Mouse (Mus musculus) embryonic facial prominence, embryonic 14.5 days (tissue): ENCODE results near the gene Gm5460. TPM values are rescaled to one million over a fixed set of nuclear protein-coding genes. Genes with fewer than 3 reads are reported as not detected.

Experiments
- ATAC-seq: fragments of 200-750 bp; cut with Nextera tagmentation; 2 replicates; pipeline ENCODE4 v1.8.0; 2017; ENCODE audit warnings: low read depth, moderate number of reproducible peaks, moderate TSS enrichment
- DNase-seq: peaks from one replicate; pipeline ENCODE4 v3.0.0-alpha.2; 2015; ENCODE audit warnings: low spot score
- H3K27ac ChIP-seq: fragments of 300-500 bp; sonication (generic); replicated peaks from 2 replicates; pipeline ENCODE4 v1.5.1; 2014; ENCODE audit warnings: low read depth, mild to moderate bottlenecking, low read length, moderate library complexity
- H3K27me3 ChIP-seq: fragments of 300-500 bp; sonication (generic); replicated peaks from 2 replicates; pipeline ENCODE4 v1.6.1; 2014; ENCODE audit warnings: low read length; ENCODE audit not compliant: control insufficient read depth, insufficient read depth
- H3K36me3 ChIP-seq: fragments of 300-500 bp; sonication (generic); 2 replicates; pipeline ENCODE4 v1.6.1; 2014; ENCODE audit warnings: low read length, mixed read lengths; ENCODE audit not compliant: control insufficient read depth, insufficient read depth
- H3K4me1 ChIP-seq: fragments of 300-500 bp; sonication (generic); 2 replicates; pipeline ENCODE4 v1.6.1; 2014; ENCODE audit warnings: antibody characterized with exemption, low read length; ENCODE audit not compliant: control insufficient read depth, insufficient read depth
- H3K4me2 ChIP-seq: fragments of 300-500 bp; sonication (generic); 2 replicates; pipeline ENCODE4 v1.6.1; 2014; ENCODE audit warnings: low read depth, mild to moderate bottlenecking, low read length, moderate library complexity, mixed read lengths
- H3K4me3 ChIP-seq: fragments of 300-500 bp; sonication (generic); 2 replicates; pipeline ENCODE4 v1.5.1; 2014; ENCODE audit warnings: low read depth, mild to moderate bottlenecking, low read length
- H3K9ac ChIP-seq: fragments of 300-500 bp; sonication (generic); 2 replicates; pipeline ENCODE4 v1.6.1; 2014; ENCODE audit warnings: low read depth, mild to moderate bottlenecking, low read length, moderate library complexity, mixed read lengths
- H3K9me3 ChIP-seq: fragments of 300-500 bp; sonication (generic); 2 replicates; pipeline ENCODE4 v1.6.1; 2016; ENCODE audit warnings: low read length; ENCODE audit not compliant: control insufficient read depth
- WGBS: fragments of 180-500 bp; shearing (Covaris S2); extraction: QIAGEN DNeasy Blood & Tissue Kit; methylation state at CpG from one replicate; pipeline ENCODE4 v1.1.7; 2014; 5-methylcytosine and 5-hydroxymethylcytosine counted together
- polyA plus RNA-seq: library from polyadenylated mRNA; unstranded; fragments of >200 nt; fragmentation: Nextera tagmentation; extraction: Ambion mirVana; gene quantifications from 2 replicates; pipeline ENCODE4 v1.2.1, GENCODE M21; 2014

Gene Gm5460
- polyA plus RNA-seq, 1 experiment from 2014 or later: not detected

DNA sequence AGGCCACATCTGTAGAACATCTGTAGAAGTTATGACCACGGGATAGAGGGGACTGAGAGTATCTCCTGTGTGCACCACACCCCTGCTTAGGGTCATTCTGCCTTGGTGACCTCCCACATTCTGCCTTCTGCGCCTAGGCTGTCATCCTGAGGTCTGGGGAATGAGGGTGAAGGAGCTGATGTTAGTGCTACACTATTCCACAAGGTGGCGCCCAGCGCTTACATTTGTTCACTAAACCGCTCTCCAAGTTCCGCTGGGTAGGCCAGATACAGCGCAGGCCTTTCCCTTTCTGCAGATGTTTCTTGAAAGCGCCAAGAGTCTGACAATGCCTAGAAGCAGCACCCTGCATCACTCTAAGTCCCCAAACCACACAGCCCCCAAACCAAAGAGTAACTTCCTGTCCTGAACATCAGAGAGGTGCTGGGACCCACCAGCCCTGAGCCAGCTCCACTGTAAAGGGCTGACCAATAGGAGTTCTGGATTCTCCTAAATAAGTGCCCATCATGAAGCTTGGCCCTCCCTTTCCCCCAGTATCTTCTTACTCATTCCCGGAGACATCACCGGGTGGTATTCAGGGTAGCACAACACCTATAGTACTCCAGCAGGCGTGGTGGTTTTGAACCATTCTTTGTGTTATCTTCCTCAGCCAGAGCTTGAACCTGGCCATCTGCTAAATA, 63.9 kb downstream of the Gm5460 start:
- peak; percentile 87 for ATAC-seq

DNA sequence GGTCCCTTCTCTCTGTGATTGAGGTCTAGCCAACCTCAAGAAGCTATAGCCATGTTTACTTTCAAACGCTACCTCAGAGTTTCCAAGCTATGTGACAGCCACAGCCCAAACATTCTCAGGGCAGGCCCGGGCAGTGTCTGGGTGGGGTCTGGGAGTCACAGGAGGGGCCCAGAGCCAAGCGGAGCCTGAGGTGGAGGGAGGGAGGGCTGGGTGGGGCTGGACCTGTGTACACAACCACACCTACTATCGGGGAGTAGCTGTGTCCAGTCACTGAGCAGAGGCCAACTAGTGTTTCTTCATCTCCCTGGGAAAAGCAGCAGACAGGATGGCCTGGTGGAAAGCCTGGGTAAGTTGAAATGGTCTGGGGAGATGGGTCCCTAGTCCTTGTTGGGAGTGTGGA, 69.2 kb downstream of the Gm5460 start, which contains the start of gene Anxa8:
Gene Anxa8 (plus strand): TSS at position 251 of the 400 bp plus-strand sequence.
- H3K27me3 ChIP-seq: no peaks in the 10 kb centered on the region
- H3K4me1 ChIP-seq: no peaks in the 10 kb centered on the region
- no peaks in the 10 kb centered on the region for H3K9me3 ChIP-seq
- ATAC-seq (peak; percentile 69; the same call in 1 of the 2 replicates), DNase-seq (peak; percentile 38)
- H3K27ac ChIP-seq: no peak within 1 kb of the TSS
- H3K36me3 ChIP-seq: no peaks in the 10 kb centered on the region
- H3K9ac ChIP-seq: 0 out of 2 replicates have a peak within 1 kb of the TSS, but pooled peaks have one; percentile 3
- WGBS: 60% methylated on average over 4 of the region's 4 CpGs
- peak within 1 kb of the TSS; percentile 18; the same call in 1 of the 2 replicates for H3K4me2 ChIP-seq
- peak within 1 kb of the TSS; percentile 2; the same call in 1 of the 2 replicates for H3K4me3 ChIP-seq

More for the DNA sequence above, 63.9 kb downstream of the Gm5460 start:
- Histone ChIP-seq H3K27ac (no peak overlapping the region), H3K4me3 (no peak overlapping the region), H3K36me3 (no peaks in the 10 kb centered on the region), H3K4me2 (0 out of 2 replicates have a peak overlapping the region, but pooled peaks have one; percentile 2), H3K9me3 (no peaks in the 10 kb centered on the region), H3K4me1 (no peaks in the 10 kb centered on the region), H3K27me3 (no peaks in the 10 kb centered on the region), H3K9ac (no peak overlapping the region)
- 7% methylated on average over 11 of the region's 11 CpGs for WGBS
- peak; percentile 94 for DNase-seq

DNA sequence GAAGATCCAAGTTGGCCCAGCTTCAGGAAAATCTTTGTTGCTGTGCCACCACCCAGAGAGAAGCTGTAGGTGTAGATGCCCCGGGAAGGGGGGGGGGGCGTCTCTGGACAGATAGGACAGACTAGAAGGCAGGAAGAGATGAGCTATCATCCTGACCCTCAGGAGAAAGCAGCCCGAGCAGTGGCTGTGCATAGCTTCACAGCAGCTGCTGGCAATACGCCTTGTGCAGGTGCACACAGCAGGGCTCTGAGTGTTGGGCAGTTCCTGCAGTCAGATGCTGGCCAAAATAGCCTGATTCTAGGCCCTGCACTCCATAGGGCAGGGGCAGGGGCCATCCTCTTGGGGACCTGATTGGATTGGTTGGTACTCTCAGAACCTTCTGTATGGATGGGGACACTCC, 70.2 kb downstream of the Gm5460 start:
- H3K27ac ChIP-seq: no peak overlapping the region
- H3K4me1 ChIP-seq: no peaks in the 10 kb centered on the region
- WGBS: 63% methylated on average over 3 of the region's 4 CpGs
- H3K36me3 ChIP-seq: no peaks in the 10 kb centered on the region
- peak overlapping the region; percentile 18; the same call in 1 of the 2 replicates for H3K4me2 ChIP-seq
- no peak overlapping the region for H3K4me3 ChIP-seq
- H3K9me3 ChIP-seq: no peaks in the 10 kb centered on the region
- H3K27me3 ChIP-seq: no peaks in the 10 kb centered on the region
- H3K9ac ChIP-seq: no peak overlapping the region
- ATAC-seq (no peak), DNase-seq (no peak)

DNA sequence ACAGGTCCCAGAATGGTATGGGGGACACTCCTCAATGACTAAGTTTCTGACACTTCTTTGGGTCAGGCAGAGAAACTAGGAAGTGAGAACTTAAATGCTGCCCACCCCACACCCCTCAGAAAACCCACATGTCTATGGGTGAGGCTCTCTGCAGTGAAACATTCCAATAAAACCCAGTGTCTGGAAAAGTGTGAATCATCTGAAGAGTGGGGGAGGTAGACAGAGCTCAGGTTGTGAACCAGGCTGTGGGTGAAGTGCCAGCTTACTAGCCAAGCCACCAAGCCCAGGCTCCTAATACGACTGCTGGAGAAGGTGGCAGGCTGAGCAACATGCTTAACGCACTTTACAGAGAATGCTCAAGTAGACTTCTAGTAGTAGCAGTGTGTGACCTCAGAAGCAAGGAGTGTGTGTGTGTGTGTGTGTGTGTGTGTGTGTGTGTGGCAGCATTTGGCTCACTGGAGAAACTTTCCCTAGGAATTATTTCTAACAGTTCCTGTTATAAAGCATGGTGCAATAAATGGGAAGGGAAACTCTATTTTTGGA, 71.4 kb downstream of the Gm5460 start:
- ATAC-seq: no peak
- no peak overlapping the region for H3K4me2 ChIP-seq
- H3K27me3 ChIP-seq: no peaks in the 10 kb centered on the region
- H3K4me3 ChIP-seq: no peak overlapping the region
- no peak overlapping the region for H3K9ac ChIP-seq
- no peaks in the 10 kb centered on the region for H3K9me3 ChIP-seq
- H3K4me1 ChIP-seq: no peaks in the 10 kb centered on the region
- WGBS: 85% methylated on average over 2 of the region's 2 CpGs
- no peak overlapping the region for H3K27ac ChIP-seq
- DNase-seq: no peak
- no peaks in the 10 kb centered on the region for H3K36me3 ChIP-seq

DNA sequence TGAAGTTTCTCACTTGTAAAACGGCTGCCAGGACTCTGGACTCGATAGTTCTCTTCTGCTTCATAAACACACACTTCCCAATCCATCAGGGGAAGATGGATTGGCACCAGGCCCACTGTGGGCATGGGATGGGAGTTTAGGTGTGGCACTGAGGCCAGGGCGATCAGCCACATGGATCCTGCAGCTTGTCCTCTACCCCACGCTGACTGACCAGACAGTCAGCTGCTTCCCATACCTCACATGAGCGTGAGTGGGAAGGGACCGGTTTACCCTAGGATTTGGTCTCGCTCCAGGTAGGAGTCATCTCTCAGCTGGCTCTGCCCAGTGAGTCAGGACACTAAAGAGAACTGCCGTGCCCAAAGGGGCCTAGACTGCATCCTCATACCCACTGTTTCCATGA, 73.2 kb downstream of the Gm5460 start:
- H3K4me3 ChIP-seq: no peak overlapping the region
- WGBS: 84% methylated on average over 8 of the region's 8 CpGs
- no peak overlapping the region for H3K9ac ChIP-seq
- H3K9me3 ChIP-seq: no peaks in the 10 kb centered on the region
- DNase-seq (no peak), ATAC-seq (no peak)
- no peaks in the 10 kb centered on the region for H3K4me1 ChIP-seq
- no peak overlapping the region for H3K4me2 ChIP-seq
- no peaks in the 10 kb centered on the region for H3K27me3 ChIP-seq
- no peaks in the 10 kb centered on the region for H3K36me3 ChIP-seq
- H3K27ac ChIP-seq: no peak overlapping the region

DNA sequence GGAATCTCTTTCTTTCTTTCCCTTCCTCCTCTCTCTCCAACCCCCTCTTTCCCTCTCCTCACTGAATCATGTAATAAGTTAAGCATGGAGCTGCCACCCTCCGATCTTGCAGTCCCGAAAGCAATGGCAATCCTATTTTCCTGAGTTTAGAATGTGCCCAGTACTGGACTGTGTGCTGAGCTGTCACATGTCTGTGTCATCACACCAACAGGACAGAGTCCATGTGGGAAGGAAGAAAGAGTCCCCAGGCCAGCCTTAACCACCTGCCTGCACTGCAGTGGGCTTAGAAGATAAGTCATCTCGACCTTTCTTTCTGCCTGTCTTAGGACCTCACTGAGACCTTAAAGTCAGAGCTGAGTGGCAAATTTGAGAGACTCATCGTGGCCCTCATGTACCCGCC, 74.9 kb downstream of the Gm5460 start:
- 80% methylated on average over 5 of the region's 5 CpGs for WGBS
- Histone ChIP-seq H3K9me3 (no peaks in the 10 kb centered on the region), H3K27me3 (no peaks in the 10 kb centered on the region), H3K4me2 (no peak overlapping the region), H3K4me3 (no peak overlapping the region), H3K9ac (no peak overlapping the region), H3K4me1 (no peaks in the 10 kb centered on the region), H3K27ac (no peak overlapping the region), H3K36me3 (no peaks in the 10 kb centered on the region)
- DNase-seq: no peak
- ATAC-seq: no peak

DNA sequence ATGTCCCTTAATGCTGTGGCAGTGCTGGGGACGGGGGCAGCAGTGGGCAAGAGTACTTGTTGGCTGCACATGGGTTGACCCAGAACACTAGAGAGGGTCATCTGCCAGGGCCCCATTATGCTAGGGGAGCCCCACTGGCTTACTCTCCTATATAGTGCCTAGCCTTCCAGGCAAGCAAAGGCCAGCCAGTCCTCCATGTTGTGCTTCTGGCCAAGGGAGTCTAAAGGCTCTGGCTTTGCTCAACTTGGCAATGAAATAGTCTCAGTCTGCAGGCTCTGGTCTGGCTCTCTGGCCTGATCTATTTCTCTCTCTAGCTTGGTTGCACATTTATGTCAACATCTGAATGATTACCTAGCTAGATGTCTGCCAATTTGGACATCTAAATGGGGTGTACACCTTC, 76.3 kb downstream of the Gm5460 start:
- DNase-seq (no peak), ATAC-seq (no peak)
- Histone ChIP-seq H3K4me1 (no peaks in the 10 kb centered on the region), H3K4me2 (no peak overlapping the region), H3K27me3 (no peaks in the 10 kb centered on the region), H3K4me3 (no peak overlapping the region), H3K36me3 (no peaks in the 10 kb centered on the region), H3K9ac (no peak overlapping the region), H3K27ac (no peak overlapping the region), H3K9me3 (no peaks in the 10 kb centered on the region)
- 100% methylated on average over 1 of the region's 1 CpGs for WGBS

DNA sequence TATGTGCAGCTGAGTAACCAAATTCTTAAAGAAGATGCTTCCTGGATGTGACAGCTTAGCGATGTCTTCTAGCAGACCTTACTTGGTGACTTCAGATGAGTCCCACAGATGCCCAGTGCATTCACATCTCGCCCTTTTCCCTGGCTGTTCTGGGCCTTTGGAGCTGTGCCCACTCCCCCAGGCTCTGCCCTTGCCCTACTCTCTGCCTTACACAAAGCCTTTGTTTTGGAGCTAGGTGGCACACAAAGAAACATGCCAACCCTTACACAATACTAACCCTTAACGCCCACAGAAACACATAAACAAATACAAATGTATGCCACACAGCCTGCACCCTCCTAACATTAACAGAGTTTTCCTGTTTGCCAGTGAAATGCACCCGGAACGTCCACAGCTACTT, 79.6 kb downstream of the Gm5460 start:
- no peaks in the 10 kb centered on the region for H3K4me1 ChIP-seq

More for the DNA sequence above, 79.6 kb downstream of the Gm5460 start:
- ATAC-seq (no peak), DNase-seq (no peak)
- Histone ChIP-seq H3K36me3 (no peaks in the 10 kb centered on the region), H3K4me2 (no peak overlapping the region), H3K27me3 (no peaks in the 10 kb centered on the region), H3K27ac (no peak overlapping the region), H3K9ac (no peak overlapping the region), H3K9me3 (no peaks in the 10 kb centered on the region), H3K4me3 (no peak overlapping the region)
- 78% methylated on average over 5 of the region's 5 CpGs for WGBS
